Mouse (Mus musculus): ENCODE results near the gene March7. TPM values are rescaled to one million over a fixed set of nuclear protein-coding genes. Genes with fewer than 3 reads are reported as not detected.

The March7 gene
- polyA plus RNA-seq, 1 experiment from 2014 or later: 76.3 TPM

DNA sequence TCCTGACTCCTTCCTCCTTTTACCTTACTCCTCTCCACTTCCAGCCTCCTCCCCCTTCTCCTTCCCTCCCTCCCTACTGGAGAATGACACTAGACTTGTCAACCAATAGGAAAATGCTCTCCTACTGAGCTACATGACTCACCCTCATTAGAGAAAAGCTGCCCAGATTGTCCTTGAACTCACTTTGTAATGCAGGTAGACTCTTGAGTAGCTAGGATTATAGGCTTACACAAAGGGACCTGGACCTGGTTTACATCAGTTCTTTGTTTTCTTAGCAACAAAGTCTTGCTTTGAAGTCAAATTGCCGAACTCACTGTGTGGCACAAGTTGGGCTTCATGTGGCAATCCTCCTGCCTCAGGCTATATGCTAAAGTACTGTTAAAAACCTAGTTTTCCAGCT is 12.8 kb upstream of the March7 start:
- Histone ChIP-seq H3K36me3 (no peaks in the 10 kb centered on the region), H3K4me1 (no peaks in the 10 kb centered on the region), H3K27ac (no peak overlapping the region), H3K4me3 (no peak overlapping the region), H3K27me3 (no peaks in the 10 kb centered on the region), H3K9ac (no peak overlapping the region), H3K4me2 (no peak overlapping the region), H3K9me3 (no peaks in the 10 kb centered on the region)
- WGBS: 42% methylated on average over 1 of the region's 1 CpGs
- no peak for ATAC-seq (ENCODE audit: insufficient number of reproducible peaks, low FRiP score, low TSS enrichment, low read depth)

GRCm38 (mm10) chr2:60200051-60200562 is 9.6 kb upstream of the March7 start:
- H3K4me1 ChIP-seq: no peaks in the 10 kb centered on the region
- WGBS: 78% methylated on average over 5 of the region's 5 CpGs
- no peak overlapping the region for H3K4me2 ChIP-seq
- no peaks in the 10 kb centered on the region for H3K9me3 ChIP-seq
- H3K4me3 ChIP-seq: no peak overlapping the region
- H3K27ac ChIP-seq: no peak overlapping the region
- ATAC-seq (ENCODE audit: insufficient number of reproducible peaks, low FRiP score, low TSS enrichment, low read depth): no peak
- no peaks in the 10 kb centered on the region for H3K27me3 ChIP-seq
- peaks cover 6% of the 10 kb centered on the region; the same call in 1 of the 2 replicates for H3K36me3 ChIP-seq
- H3K9ac ChIP-seq: no peak overlapping the region

- 58% methylated on average over 8 of the region's 8 CpGs for WGBS
- no peak overlapping the region for H3K4me2 ChIP-seq
Observed at GRCm38 (mm10) chr2:60200667-60201066, 9.0 kb upstream of the March7 start.

DNA sequence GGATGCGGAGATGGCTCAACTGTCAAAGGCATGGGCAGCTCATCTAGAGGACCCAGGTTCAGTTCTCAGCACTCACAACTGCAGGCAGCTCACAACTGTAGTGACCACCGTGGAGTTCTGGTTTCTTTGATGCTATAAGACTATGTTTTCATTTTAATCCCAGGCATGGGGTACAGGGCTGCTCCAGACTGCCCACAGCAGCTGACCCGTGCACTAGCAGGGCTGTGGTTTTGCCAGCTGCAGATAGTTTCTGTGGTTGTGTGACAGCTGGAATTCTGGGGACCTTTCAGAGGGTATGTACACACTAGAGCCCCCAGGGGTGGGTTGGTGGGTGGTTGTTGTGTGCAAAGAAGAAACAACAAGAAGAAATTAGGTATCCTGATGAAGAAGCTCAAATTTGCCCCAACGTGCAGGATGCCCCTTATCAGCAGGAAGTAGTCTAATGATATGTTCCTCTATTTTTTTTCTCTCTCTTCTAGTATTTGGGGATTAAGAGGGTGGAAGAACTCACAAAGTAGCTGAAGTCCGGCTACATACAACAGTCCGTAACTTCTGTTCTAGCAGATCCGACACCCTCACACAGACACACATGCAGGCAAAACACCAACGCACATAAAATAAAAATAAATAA is 6.7 kb upstream of the March7 start:
- Histone ChIP-seq H3K4me3 (no peak overlapping the region), H3K27me3 (no peaks in the 10 kb centered on the region), H3K9ac (no peak overlapping the region), H3K4me1 (0 out of 2 replicates have a peak, but pooled peaks cover 2% of the 10 kb centered on the region), H3K4me2 (no peak overlapping the region), H3K36me3 (peaks cover 16% of the 10 kb centered on the region), H3K9me3 (no peaks in the 10 kb centered on the region), H3K27ac (no peak overlapping the region)
- ATAC-seq (ENCODE audit: insufficient number of reproducible peaks, low FRiP score, low TSS enrichment, low read depth): no peak
- WGBS: 87% methylated on average over 8 of the region's 8 CpGs

More at GRCm38 (mm10) chr2:60200667-60201066, 9.0 kb upstream of the March7 start:
- Histone ChIP-seq H3K36me3 (peaks cover 10% of the 10 kb centered on the region), H3K4me3 (no peak overlapping the region), H3K4me1 (no peaks in the 10 kb centered on the region), H3K27ac (no peak overlapping the region), H3K27me3 (no peaks in the 10 kb centered on the region), H3K9me3 (no peaks in the 10 kb centered on the region), H3K9ac (no peak overlapping the region)
- ATAC-seq (ENCODE audit: insufficient number of reproducible peaks, low FRiP score, low TSS enrichment, low read depth): no peak

GRCm38 (mm10) chr2:60203733-60204132 is 6.0 kb upstream of the March7 start:
- 76% methylated on average over 4 of the region's 4 CpGs for WGBS

DNA sequence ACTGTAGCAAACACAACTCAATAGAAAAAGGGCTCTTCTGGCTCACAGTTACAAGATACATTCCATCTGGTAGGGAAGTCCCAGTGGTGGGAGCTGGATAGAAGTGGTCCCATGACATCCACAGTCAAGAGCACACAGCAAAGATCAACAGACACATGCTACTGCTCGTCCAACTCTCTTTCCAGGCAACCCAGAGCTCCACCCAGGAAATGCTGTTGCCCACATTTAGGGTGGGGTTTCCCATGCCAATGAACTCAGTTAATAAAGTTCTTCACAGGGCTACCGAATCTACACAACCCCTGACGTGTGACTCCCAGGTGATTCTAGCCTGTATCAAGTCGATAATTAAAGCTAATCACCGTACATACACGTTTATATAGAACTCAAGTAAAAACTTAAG is 5.5 kb upstream of the March7 start:
- whole genome bisulfite sequencing: 75% methylated on average over 6 of the region's 6 CpGs

More at GRCm38 (mm10) chr2:60203733-60204132, 6.0 kb upstream of the March7 start:
- Histone ChIP-seq H3K4me1 (peaks cover 7% of the 10 kb centered on the region; the same call in 1 of the 2 replicates), H3K36me3 (peaks cover 16% of the 10 kb centered on the region), H3K27ac (no peak overlapping the region), H3K4me2 (no peak overlapping the region), H3K9ac (no peak overlapping the region), H3K9me3 (no peaks in the 10 kb centered on the region), H3K4me3 (no peak overlapping the region), H3K27me3 (no peaks in the 10 kb centered on the region)
- ATAC-seq (ENCODE audit: insufficient number of reproducible peaks, low FRiP score, low TSS enrichment, low read depth): no peak

GRCm38 (mm10) chr2:60205795-60206194 is 3.9 kb upstream of the March7 start:
- H3K4me2 ChIP-seq: no peak overlapping the region
- no peaks in the 10 kb centered on the region for H3K9me3 ChIP-seq
- H3K27me3 ChIP-seq: no peaks in the 10 kb centered on the region
- H3K36me3 ChIP-seq: peaks cover 16% of the 10 kb centered on the region
- no peak overlapping the region for H3K9ac ChIP-seq
- ATAC-seq (ENCODE audit: insufficient number of reproducible peaks, low FRiP score, low TSS enrichment, low read depth): no peak
- H3K4me1 ChIP-seq: peaks cover 7% of the 10 kb centered on the region
- H3K4me3 ChIP-seq: no peak overlapping the region
- H3K27ac ChIP-seq: no peak overlapping the region
- 77% methylated on average over 6 of the region's 6 CpGs for WGBS

More for the DNA sequence above, 5.5 kb upstream of the March7 start:
- Histone ChIP-seq H3K4me3 (no peak overlapping the region), H3K4me2 (no peak overlapping the region), H3K9ac (no peak overlapping the region), H3K36me3 (peaks cover 16% of the 10 kb centered on the region), H3K9me3 (no peaks in the 10 kb centered on the region), H3K27ac (no peak overlapping the region), H3K4me1 (peaks cover 7% of the 10 kb centered on the region; the same call in 1 of the 2 replicates), H3K27me3 (no peaks in the 10 kb centered on the region)
- no peak for ATAC-seq (ENCODE audit: insufficient number of reproducible peaks, low FRiP score, low TSS enrichment, low read depth)

- Histone ChIP-seq H3K27me3 (no peaks in the 10 kb centered on the region), H3K9ac (peak overlapping the region; percentile 89), H3K4me2 (peak overlapping the region; percentile 51), H3K36me3 (peaks cover 16% of the 10 kb centered on the region), H3K9me3 (no peaks in the 10 kb centered on the region), H3K4me3 (peak overlapping the region; percentile 84), H3K4me1 (peaks cover 21% of the 10 kb centered on the region), H3K27ac (peak overlapping the region; percentile 94)
- ATAC-seq (ENCODE audit: insufficient number of reproducible peaks, low FRiP score, low TSS enrichment, low read depth): no peak
- WGBS: under 1% methylated on average over 32 of the region's 35 CpGs
Observed at GRCm38 (mm10) chr2:60209122-60209611, 520 bp upstream of the March7 start.

DNA sequence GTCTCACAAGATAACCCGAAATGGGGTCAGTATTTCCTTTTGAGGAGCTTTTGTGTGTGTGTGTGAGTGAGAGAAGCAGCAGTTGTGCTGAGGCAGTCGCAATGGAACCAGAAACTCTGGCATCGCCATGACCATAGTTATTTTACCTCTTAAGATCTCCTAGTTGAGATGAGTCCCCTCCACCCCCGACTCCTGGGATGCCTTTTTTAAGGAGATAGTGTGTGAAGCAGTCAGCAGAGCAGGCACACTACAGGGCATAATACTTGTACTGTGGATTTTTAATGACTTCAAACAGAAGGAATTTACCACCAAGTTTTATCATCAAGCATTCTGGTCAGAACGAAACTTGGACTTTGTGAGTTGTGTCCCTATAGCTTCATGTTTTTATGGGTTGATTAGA is 1.1 kb downstream of the March7 start:
- no peaks in the 10 kb centered on the region for H3K27me3 ChIP-seq
- ATAC-seq (ENCODE audit: insufficient number of reproducible peaks, low FRiP score, low TSS enrichment, low read depth): no peak
- peak overlapping the region; percentile 51 for H3K4me2 ChIP-seq
- peaks cover 24% of the 10 kb centered on the region for H3K4me1 ChIP-seq
- 6% methylated on average over 5 of the region's 5 CpGs for WGBS
- H3K9me3 ChIP-seq: no peaks in the 10 kb centered on the region
- peak overlapping the region; percentile 84 for H3K4me3 ChIP-seq
- peak overlapping the region; percentile 8 for H3K27ac ChIP-seq
- peak overlapping the region; percentile 89 for H3K9ac ChIP-seq
- H3K36me3 ChIP-seq: peaks cover 5% of the 10 kb centered on the region

GRCm38 (mm10) chr2:60212488-60212887 is 2.8 kb downstream of the March7 start:
- Histone ChIP-seq H3K4me1 (peaks cover 34% of the 10 kb centered on the region), H3K27ac (no peak overlapping the region), H3K4me3 (no peak overlapping the region), H3K9me3 (no peaks in the 10 kb centered on the region), H3K27me3 (no peaks in the 10 kb centered on the region), H3K36me3 (no peaks in the 10 kb centered on the region), H3K9ac (no peak overlapping the region), H3K4me2 (no peak overlapping the region)
- ATAC-seq (ENCODE audit: insufficient number of reproducible peaks, low FRiP score, low TSS enrichment, low read depth): no peak

DNA sequence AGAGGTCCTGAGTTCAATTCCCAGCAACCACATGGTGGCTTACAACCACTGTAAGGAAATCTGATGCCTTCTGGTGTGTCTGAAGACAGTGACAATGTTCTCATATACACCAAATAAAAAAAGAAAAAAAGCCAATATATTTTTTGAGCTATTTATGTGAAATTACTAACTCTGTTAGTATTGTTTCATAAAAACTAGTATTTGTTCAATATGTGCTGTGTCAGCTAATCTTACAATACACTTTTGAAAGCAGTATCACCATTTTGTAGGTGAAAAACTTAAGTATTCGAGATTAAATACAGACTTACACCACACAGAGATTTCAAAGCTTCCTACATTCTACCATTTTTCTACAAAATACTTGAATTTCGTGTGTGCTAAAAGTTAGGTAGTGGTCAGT is 5.0 kb downstream of the March7 start:
- H3K9me3 ChIP-seq: no peaks in the 10 kb centered on the region
- no peaks in the 10 kb centered on the region for H3K36me3 ChIP-seq
- no peak overlapping the region for H3K4me2 ChIP-seq
- H3K27me3 ChIP-seq: no peaks in the 10 kb centered on the region
- 90% methylated on average over 2 of the region's 2 CpGs for WGBS
- no peak overlapping the region for H3K9ac ChIP-seq
- no peak overlapping the region for H3K27ac ChIP-seq
- H3K4me1 ChIP-seq: peaks cover 30% of the 10 kb centered on the region
- ATAC-seq (ENCODE audit: insufficient number of reproducible peaks, low FRiP score, low TSS enrichment, low read depth): no peak
- H3K4me3 ChIP-seq: no peak overlapping the region

GRCm38 (mm10) chr2:60216547-60217153 is 7.0 kb downstream of the March7 start:
- no peak for ATAC-seq (ENCODE audit: insufficient number of reproducible peaks, low FRiP score, low TSS enrichment, low read depth)
- Histone ChIP-seq H3K4me2 (no peak overlapping the region), H3K9ac (no peak overlapping the region), H3K27me3 (no peaks in the 10 kb centered on the region), H3K36me3 (no peaks in the 10 kb centered on the region), H3K4me1 (peaks cover 21% of the 10 kb centered on the region), H3K27ac (no peak overlapping the region), H3K9me3 (no peaks in the 10 kb centered on the region), H3K4me3 (no peak overlapping the region)
- 79% methylated on average over 4 of the region's 4 CpGs for WGBS

All from limb, embryonic 15.5 days (tissue).